Mouse (Mus musculus) stomach, postnatal 0 days (tissue): Measurements from ENCODE around the gene Cd8a. TPM values are rescaled to one million over a fixed set of nuclear protein-coding genes. Genes with fewer than 3 reads are reported as not detected.

Experiments used
- ATAC-seq: fragments of 200-750 bp; cut with Nextera tagmentation; 2 replicates; pipeline ENCODE4 v1.8.0; 2017; ENCODE audit not compliant: low FRiP score, low TSS enrichment
- DNase-seq: peaks from one replicate; pipeline ENCODE4 v3.0.0-alpha.2; 2016; ENCODE audit warnings: low spot score
- H3K27ac ChIP-seq: fragments of 300-500 bp; sonication (generic); replicated peaks from 2 replicates; pipeline ENCODE4 v1.5.1; 2014; ENCODE audit warnings: mild to moderate bottlenecking, control low read depth
- H3K27me3 ChIP-seq: fragments of 300-500 bp; sonication (generic); 2 replicates; pipeline ENCODE4 v1.6.1; 2014; ENCODE audit warnings: low read length; ENCODE audit not compliant: control insufficient read depth, insufficient read depth
- H3K36me3 ChIP-seq: fragments of 300-500 bp; sonication (generic); 2 replicates; pipeline ENCODE4 v1.6.1; 2014; ENCODE audit warnings: low read length, mixed read lengths; ENCODE audit not compliant: control insufficient read depth, insufficient read depth
- H3K4me1 ChIP-seq: fragments of 300-500 bp; sonication (generic); replicated peaks from 2 replicates; pipeline ENCODE4 v1.6.1; 2014; ENCODE audit warnings: antibody characterized with exemption; ENCODE audit not compliant: control insufficient read depth, insufficient read depth
- H3K4me2 ChIP-seq: fragments of 300-500 bp; sonication (generic); replicated peaks from 2 replicates; pipeline ENCODE4 v1.6.1; 2014; ENCODE audit warnings: low read depth, mild to moderate bottlenecking, control low read depth, moderate library complexity
- H3K4me3 ChIP-seq: fragments of 300-500 bp; sonication (generic); 2 replicates; pipeline ENCODE4 v1.5.1; 2014; ENCODE audit warnings: low read depth, low read length, control low read depth
- H3K9ac ChIP-seq: fragments of 300-500 bp; sonication (generic); 2 replicates; pipeline ENCODE4 v1.6.1; 2014; ENCODE audit warnings: mild to moderate bottlenecking, low read length, control low read depth, mixed read lengths
- H3K9me3 ChIP-seq: fragments of 300-500 bp; sonication (generic); 2 replicates; pipeline ENCODE4 v1.6.1; 2016; ENCODE audit warnings: low read length; ENCODE audit not compliant: control insufficient read depth
- CTCF ChIP-seq: IDR thresholded peaks from 2 replicates; pipeline ENCODE4 v1.5.1; 2016; ENCODE audit warnings: antibody characterized with exemption, low read depth, mild to moderate bottlenecking, moderate library complexity
- EP300 ChIP-seq: optimal IDR thresholded peaks from 2 replicates; pipeline ENCODE3; 2016; ENCODE audit warnings: antibody characterized with exemption
- WGBS: fragments of 180-500 bp; shearing (Covaris S2); extraction: QIAGEN DNeasy Blood & Tissue Kit; methylation state at CpG from one replicate; pipeline ENCODE4 v1.1.7; 2014; 5-methylcytosine and 5-hydroxymethylcytosine counted together
- polyA plus RNA-seq: library from polyadenylated mRNA; unstranded; fragments of >200 nt; fragmentation: Nextera tagmentation; extraction: Ambion mirVana; gene quantifications from 2 replicates; pipeline ENCODE4 v1.2.1, GENCODE M21; 2015

The Cd8a gene
- polyA plus RNA-seq, 1 experiment from 2014 or later: not detected

DNA sequence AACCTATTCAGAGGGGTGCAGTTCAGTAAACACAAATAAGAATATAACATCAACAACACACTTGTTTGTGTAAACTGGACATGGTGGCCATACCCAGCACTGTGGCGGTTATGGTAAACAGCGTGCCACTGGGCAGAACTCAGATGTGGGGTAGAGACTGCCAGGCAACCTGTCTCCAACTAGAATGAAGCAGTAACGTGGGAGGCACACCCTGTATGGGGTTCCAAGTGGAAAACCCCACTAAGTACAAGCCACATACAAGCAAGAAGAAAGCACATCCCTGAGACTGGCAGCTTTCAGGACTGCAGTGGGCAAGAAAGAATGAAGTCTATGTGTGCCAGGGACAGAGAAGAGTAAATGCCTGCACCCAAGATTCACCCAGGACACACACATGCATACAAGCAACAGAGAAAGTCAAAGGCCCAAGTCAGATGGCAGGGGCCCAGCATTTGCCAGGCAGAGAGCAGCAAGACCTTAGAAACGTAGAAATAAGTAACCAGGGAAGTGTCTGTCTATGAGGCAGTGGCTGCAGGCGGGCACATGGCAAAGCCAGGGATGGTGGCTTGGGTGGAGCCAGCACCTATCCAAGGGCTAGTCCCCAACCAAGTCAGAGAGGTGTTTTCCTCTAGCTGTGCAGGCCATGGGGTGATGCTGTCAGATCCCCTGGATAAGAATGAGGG lies 1.0 kb upstream of the Cd8a start:
- no peak overlapping the region for H3K27ac ChIP-seq
- DNase-seq (no peak), ATAC-seq (no peak)
- H3K36me3 ChIP-seq: no peaks in the 10 kb centered on the region
- TF ChIP-seq CTCF (no peak), EP300 (no peak)
- H3K9ac ChIP-seq: no peak overlapping the region
- no peaks in the 10 kb centered on the region for H3K9me3 ChIP-seq
- H3K4me1 ChIP-seq: no peaks in the 10 kb centered on the region
- WGBS: 81% methylated on average over 5 of the region's 5 CpGs
- H3K4me2 ChIP-seq: no peak overlapping the region
- H3K27me3 ChIP-seq: no peaks in the 10 kb centered on the region
- no peak overlapping the region for H3K4me3 ChIP-seq

DNA sequence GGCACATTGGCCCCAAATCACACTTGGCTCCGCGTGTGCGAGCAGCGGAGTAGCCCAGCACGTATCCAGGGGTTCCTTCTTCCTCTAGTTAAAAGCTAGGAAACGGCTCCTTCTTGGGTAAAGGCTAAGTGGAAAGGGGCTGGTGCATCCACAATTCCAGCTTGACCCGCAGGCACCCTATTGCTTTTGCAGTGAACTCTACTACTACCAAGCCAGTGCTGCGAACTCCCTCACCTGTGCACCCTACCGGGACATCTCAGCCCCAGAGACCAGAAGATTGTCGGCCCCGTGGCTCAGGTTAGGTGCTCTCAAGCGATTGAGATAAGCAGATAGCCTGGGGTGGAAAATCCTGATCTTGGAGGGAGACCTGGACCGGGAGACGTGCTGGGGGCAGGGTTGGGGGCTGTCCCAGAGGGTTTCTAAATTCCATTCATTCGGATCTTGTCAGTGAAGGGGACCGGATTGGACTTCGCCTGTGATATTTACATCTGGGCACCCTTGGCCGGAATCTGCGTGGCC lies 1.1 kb downstream of the Cd8a start:
- no peak overlapping the region for H3K4me2 ChIP-seq
- no peak overlapping the region for H3K9ac ChIP-seq
- no peaks in the 10 kb centered on the region for H3K4me1 ChIP-seq
- TF ChIP-seq EP300 (no peak), CTCF (no peak)
- no peaks in the 10 kb centered on the region for H3K9me3 ChIP-seq
- H3K4me3 ChIP-seq: no peak overlapping the region
- no peak overlapping the region for H3K27ac ChIP-seq
- no peak for DNase-seq
- H3K27me3 ChIP-seq: no peaks in the 10 kb centered on the region
- ATAC-seq: no peak
- 87% methylated on average over 19 of the region's 19 CpGs for WGBS
- H3K36me3 ChIP-seq: no peaks in the 10 kb centered on the region

DNA sequence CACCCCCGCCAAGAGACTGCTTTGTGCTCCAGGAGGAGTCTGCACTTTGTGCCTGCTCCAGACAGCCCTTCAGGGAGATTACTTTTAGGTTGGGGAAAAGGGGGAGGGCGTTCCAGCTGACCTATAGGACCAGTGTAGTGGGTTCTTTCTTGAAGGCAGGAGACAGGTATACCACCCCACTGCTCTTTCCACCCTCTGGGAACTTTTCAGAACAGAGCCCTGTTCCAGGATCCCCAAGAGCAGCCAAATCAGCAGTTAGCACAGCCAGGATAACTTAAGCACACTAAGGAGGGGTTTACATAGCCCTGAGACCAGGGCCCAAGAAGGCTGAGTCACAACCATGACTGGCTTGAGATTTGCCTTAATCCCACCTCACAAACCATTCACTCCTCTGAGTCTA lies 1.7 kb downstream of the Cd8a start:
- H3K9ac ChIP-seq: no peak overlapping the region
- no peak for ATAC-seq
- H3K4me3 ChIP-seq: no peak overlapping the region
- no peak for DNase-seq
- no peaks in the 10 kb centered on the region for H3K9me3 ChIP-seq
- no peak overlapping the region for H3K4me2 ChIP-seq
- WGBS: 78% methylated on average over 2 of the region's 2 CpGs
- no peaks in the 10 kb centered on the region for H3K36me3 ChIP-seq
- H3K27me3 ChIP-seq: no peaks in the 10 kb centered on the region
- H3K4me1 ChIP-seq: no peaks in the 10 kb centered on the region
- H3K27ac ChIP-seq: no peak overlapping the region
- TF ChIP-seq EP300 (no peak), CTCF (no peak)

DNA sequence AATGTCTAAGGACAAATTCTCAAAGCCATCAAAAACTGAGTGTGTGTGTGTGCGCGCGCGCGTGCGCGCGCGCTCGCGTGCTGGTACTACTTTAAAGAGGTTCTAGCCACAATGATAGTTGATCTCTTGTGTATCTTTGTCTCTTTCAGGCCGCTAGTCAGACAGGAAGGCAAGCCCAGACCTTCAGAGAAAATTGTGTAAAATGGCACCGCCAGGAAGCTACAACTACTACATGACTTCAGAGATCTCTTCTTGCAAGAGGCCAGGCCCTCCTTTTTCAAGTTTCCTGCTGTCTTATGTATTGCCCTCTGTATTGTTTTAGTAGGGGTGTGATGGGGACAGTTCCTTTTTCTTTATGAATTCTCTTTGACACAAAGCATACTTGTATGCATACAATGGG lies 3.5 kb downstream of the Cd8a start:
- H3K27ac ChIP-seq: no peak overlapping the region
- TF ChIP-seq EP300: no peak
- no peak for TF ChIP-seq CTCF
- H3K4me3 ChIP-seq: no peak overlapping the region
- H3K4me2 ChIP-seq: no peak overlapping the region
- H3K9ac ChIP-seq: no peak overlapping the region
- DNase-seq: no peak
- H3K4me1 ChIP-seq: no peaks in the 10 kb centered on the region
- no peak for ATAC-seq
- no peaks in the 10 kb centered on the region for H3K27me3 ChIP-seq
- WGBS: 94% methylated on average over 13 of the region's 13 CpGs
- no peaks in the 10 kb centered on the region for H3K9me3 ChIP-seq
- no peaks in the 10 kb centered on the region for H3K36me3 ChIP-seq

DNA sequence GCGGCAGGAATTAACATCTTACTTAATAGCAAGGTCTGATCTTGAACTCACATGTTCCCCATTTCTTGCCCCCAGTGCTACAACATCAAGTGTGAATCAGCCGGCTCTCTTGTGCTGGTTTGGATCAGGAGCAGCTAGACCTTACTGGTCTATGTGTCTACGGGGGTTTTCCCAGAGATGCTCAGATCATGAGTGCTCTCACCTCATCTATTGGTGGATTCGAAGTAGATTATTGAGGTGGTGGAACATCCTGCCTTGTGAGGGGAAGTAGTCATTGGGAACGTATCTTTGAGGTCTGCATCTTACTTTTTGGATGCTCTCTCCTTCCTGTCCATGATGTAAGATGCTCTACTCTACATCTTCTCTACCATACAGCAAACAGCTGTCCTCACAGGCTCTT lies 8.4 kb downstream of the Cd8a start:
- no peak for DNase-seq
- WGBS: 89% methylated on average over 5 of the region's 5 CpGs
- no peaks in the 10 kb centered on the region for H3K27me3 ChIP-seq

DNA sequence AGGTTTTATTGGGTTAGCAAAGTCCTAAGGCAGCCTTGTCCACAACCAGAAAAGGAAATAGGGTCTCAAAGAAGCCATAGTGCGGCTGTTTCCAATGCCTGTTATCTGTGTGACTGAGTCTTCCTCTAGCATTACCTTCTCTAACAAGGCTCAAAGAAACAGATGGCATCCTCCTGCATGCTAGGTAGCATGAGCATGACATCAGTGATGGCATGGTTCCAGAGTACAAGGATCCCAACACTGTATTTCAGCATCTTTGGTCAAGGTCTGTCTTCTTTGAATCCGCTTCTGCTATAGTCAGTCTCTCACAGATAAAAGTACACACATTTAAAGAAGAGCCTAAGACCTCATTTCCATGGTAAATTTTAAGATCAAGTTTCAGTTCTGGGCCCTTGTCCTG lies 17.3 kb downstream of the Cd8a start:
- peaks cover 6% of the 10 kb centered on the region for H3K36me3 ChIP-seq

More for the DNA sequence above, 8.4 kb downstream of the Cd8a start:
- H3K36me3 ChIP-seq: no peaks in the 10 kb centered on the region
- no peak for ATAC-seq
- no peak overlapping the region for H3K9ac ChIP-seq
- no peak for TF ChIP-seq CTCF
- TF ChIP-seq EP300: no peak
- no peaks in the 10 kb centered on the region for H3K4me1 ChIP-seq
- H3K4me2 ChIP-seq: no peak overlapping the region
- no peak overlapping the region for H3K27ac ChIP-seq
- H3K4me3 ChIP-seq: no peak overlapping the region
- H3K9me3 ChIP-seq: no peaks in the 10 kb centered on the region

More for the DNA sequence above, 17.3 kb downstream of the Cd8a start:
- TF ChIP-seq CTCF (no peak), EP300 (no peak)
- ATAC-seq: no peak
- H3K27ac ChIP-seq: no peak overlapping the region
- no peak for DNase-seq
- no peaks in the 10 kb centered on the region for H3K27me3 ChIP-seq
- no peak overlapping the region for H3K4me3 ChIP-seq
- no peak overlapping the region for H3K4me2 ChIP-seq
- WGBS: 91% methylated on average over 2 of the region's 2 CpGs
- H3K9ac ChIP-seq: no peak overlapping the region
- no peaks in the 10 kb centered on the region for H3K4me1 ChIP-seq
- H3K9me3 ChIP-seq: no peaks in the 10 kb centered on the region
